Mouse (Mus musculus) forebrain, embryonic 14.5 days (tissue): Measurements from ENCODE around the gene Pigq. TPM values are rescaled to one million over a fixed set of nuclear protein-coding genes. Genes with fewer than 3 reads are reported as not detected.

Experiments
- ATAC-seq: fragments of 200-750 bp; cut with Nextera tagmentation; 2 replicates; pipeline ENCODE4 v1.8.0; 2017; ENCODE audit warnings: mild to moderate bottlenecking, moderate library complexity
- DNase-seq: peaks from one replicate; pipeline ENCODE4 v3.0.0-alpha.2; 2015; ENCODE audit warnings: low spot score
- H3K27ac ChIP-seq: fragments of 300-500 bp; sonication (generic); 2 replicates; pipeline ENCODE4 v1.5.1; 2014; ENCODE audit warnings: low read depth, mild to moderate bottlenecking, control low read depth, low read length, moderate library complexity
- H3K27me3 ChIP-seq: fragments of 300-500 bp; sonication (generic); replicated peaks from 2 replicates; pipeline ENCODE4 v1.6.1; 2014; ENCODE audit warnings: low read length, control low read depth, mixed read lengths; ENCODE audit not compliant: control insufficient read depth, insufficient read depth
- H3K36me3 ChIP-seq: fragments of 300-500 bp; sonication (generic); 2 replicates; pipeline ENCODE4 v1.6.1; 2014; ENCODE audit warnings: low read length, control low read depth; ENCODE audit not compliant: control insufficient read depth, insufficient read depth
- H3K4me1 ChIP-seq: fragments of 300-500 bp; sonication (generic); 2 replicates; pipeline ENCODE4 v1.6.1; 2014; ENCODE audit warnings: antibody characterized with exemption, low read length, control low read depth; ENCODE audit not compliant: control insufficient read depth, insufficient read depth
- H3K4me2 ChIP-seq: fragments of 300-500 bp; sonication (generic); 2 replicates; pipeline ENCODE4 v1.6.1; 2014; ENCODE audit warnings: mild to moderate bottlenecking, control low read depth, low read length
- H3K4me3 ChIP-seq: fragments of 300-500 bp; sonication (generic); 2 replicates; pipeline ENCODE4 v1.5.1; 2014; ENCODE audit warnings: low read depth, low read length, control low read depth
- H3K9ac ChIP-seq: fragments of 300-500 bp; sonication (generic); 2 replicates; pipeline ENCODE4 v1.6.1; 2014; ENCODE audit warnings: mild to moderate bottlenecking, low read length, control low read depth, moderate library complexity
- H3K9me3 ChIP-seq: fragments of 300-500 bp; sonication (generic); replicated peaks from 2 replicates; pipeline ENCODE4 v1.6.1; 2016; ENCODE audit warnings: low read length, control low read depth, mixed read lengths; ENCODE audit not compliant: control insufficient read depth
- WGBS: fragments of 180-500 bp; shearing (Covaris S2); extraction: QIAGEN DNeasy Blood & Tissue Kit; methylation state at CpG from one replicate; pipeline ENCODE4 v1.1.7; 2014; 5-methylcytosine and 5-hydroxymethylcytosine counted together
- polyA plus RNA-seq: library from polyadenylated mRNA; unstranded; fragments of >200 nt; fragmentation: Nextera tagmentation; extraction: Ambion mirVana; gene quantifications from 2 replicates; pipeline ENCODE4 v1.2.1, GENCODE M21; 2014

Gene Pigq
- polyA plus RNA-seq, 1 experiment from 2014 or later = 49.5 TPM

DNA sequence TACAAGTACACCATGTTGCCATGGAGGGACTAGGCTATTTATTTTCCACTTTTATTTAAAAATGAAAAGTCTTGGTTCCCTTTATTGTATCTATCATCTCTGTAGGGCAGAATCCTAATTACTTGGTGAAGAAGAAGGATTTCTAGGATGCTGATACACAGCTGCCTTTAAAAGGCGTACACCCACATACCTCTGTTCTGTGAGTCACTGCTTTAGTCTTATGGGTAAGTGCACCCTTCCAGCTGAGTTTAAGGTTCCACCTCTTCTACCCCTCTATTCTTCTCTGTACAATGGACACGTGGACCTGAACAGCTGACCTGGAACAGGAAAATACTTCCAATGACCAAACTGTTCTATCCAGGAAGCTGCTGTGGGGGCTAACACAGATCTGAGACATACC lies 37.1 kb downstream of the Pigq start:
- Histone ChIP-seq H3K27me3 (no peaks in the 10 kb centered on the region), H3K9ac (no peak overlapping the region), H3K36me3 (0 out of 2 replicates have a peak, but pooled peaks cover 5% of the 10 kb centered on the region), H3K27ac (no peak overlapping the region), H3K4me1 (no peaks in the 10 kb centered on the region), H3K9me3 (no peaks in the 10 kb centered on the region), H3K4me2 (no peak overlapping the region), H3K4me3 (no peak overlapping the region)
- WGBS = 92% methylated on average over 2 of the region's 2 CpGs
- ATAC-seq (no peak), DNase-seq (no peak)

GRCm38 (mm10) chr17:25903061-25903460 lies 41.7 kb downstream of the Pigq start:
- WGBS = 86% methylated on average over 3 of the region's 3 CpGs
- Histone ChIP-seq H3K36me3 (0 out of 2 replicates have a peak, but pooled peaks cover 5% of the 10 kb centered on the region), H3K9ac (no peak overlapping the region), H3K4me1 (no peaks in the 10 kb centered on the region), H3K27ac (no peak overlapping the region), H3K4me3 (no peak overlapping the region), H3K9me3 (no peaks in the 10 kb centered on the region), H3K4me2 (no peak overlapping the region), H3K27me3 (no peaks in the 10 kb centered on the region)
- no peak for DNase-seq
- no peak for ATAC-seq

DNA sequence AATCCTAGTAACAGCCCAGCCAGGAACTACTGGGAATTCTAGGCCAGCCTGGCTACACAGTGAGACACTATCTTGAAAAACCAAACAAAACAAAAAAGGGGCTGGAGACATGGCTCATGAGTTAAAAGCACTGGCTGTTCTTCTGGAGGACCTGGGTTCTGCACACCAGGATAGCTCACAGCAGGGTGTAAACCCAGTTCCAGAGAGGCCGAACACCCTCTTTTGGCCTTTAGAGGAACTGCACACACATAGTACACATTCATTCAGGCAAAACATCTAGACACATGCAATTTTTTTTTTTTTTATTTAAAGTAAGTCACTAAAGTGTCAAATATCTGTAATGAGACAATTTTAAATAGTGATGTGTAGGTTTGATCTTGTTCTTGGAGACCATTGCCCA lies 44.5 kb downstream of the Pigq start:
- no peaks in the 10 kb centered on the region for H3K9me3 ChIP-seq
- no peak overlapping the region for H3K27ac ChIP-seq
- H3K4me1 ChIP-seq = no peaks in the 10 kb centered on the region
- DNase-seq (no peak), ATAC-seq (no peak)
- WGBS = 80% methylated on average over 1 of the region's 1 CpGs
- H3K9ac ChIP-seq = no peak overlapping the region
- H3K27me3 ChIP-seq = no peaks in the 10 kb centered on the region
- H3K36me3 ChIP-seq = no peaks in the 10 kb centered on the region
- no peak overlapping the region for H3K4me2 ChIP-seq
- no peak overlapping the region for H3K4me3 ChIP-seq

- ATAC-seq (no peak), DNase-seq (no peak)
- no peak overlapping the region for H3K4me3 ChIP-seq
- WGBS = 69% methylated on average over 12 of the region's 12 CpGs
- H3K9ac ChIP-seq = no peak overlapping the region
- no peaks in the 10 kb centered on the region for H3K4me1 ChIP-seq
- no peaks in the 10 kb centered on the region for H3K9me3 ChIP-seq
- no peak overlapping the region for H3K4me2 ChIP-seq
- H3K36me3 ChIP-seq = no peaks in the 10 kb centered on the region
- no peak overlapping the region for H3K27ac ChIP-seq
- no peaks in the 10 kb centered on the region for H3K27me3 ChIP-seq
Measured at GRCm38 (mm10) chr17:25895891-25896290, 48.8 kb downstream of the Pigq start.

DNA sequence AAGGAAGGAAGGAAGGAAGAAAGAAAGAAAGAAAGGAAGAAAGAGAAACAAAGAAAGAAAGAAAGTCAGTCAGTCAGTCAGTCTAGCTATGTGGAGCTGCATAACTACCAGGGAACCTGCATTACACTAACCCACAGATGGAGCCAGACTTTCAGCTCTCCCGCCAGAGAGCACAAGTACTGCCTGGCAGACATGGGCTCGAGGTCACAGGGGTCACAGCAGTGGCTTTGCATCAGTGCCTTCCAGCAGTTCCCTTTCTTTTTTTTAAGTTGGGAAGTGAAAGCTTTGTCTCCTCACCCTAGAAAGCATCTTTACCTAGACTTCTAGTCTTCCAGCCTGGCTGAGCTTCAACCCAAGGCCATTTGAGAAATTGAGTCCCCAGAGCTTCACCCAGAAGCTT lies 49.3 kb downstream of the Pigq start:
- no peak overlapping the region for H3K27ac ChIP-seq
- ATAC-seq (no peak), DNase-seq (no peak)
- 35% methylated on average over 2 of the region's 2 CpGs for WGBS
- no peak overlapping the region for H3K9ac ChIP-seq
- H3K4me1 ChIP-seq = no peaks in the 10 kb centered on the region
- no peaks in the 10 kb centered on the region for H3K27me3 ChIP-seq
- no peak overlapping the region for H3K4me3 ChIP-seq
- no peak overlapping the region for H3K4me2 ChIP-seq
- peaks cover 5% of the 10 kb centered on the region; the same call in 1 of the 2 replicates for H3K36me3 ChIP-seq
- no peaks in the 10 kb centered on the region for H3K9me3 ChIP-seq

- H3K27ac ChIP-seq = peak overlapping the region; percentile 35; the same call in 1 of the 2 replicates
- peak overlapping the region; percentile 7; the same call in 1 of the 2 replicates for H3K9ac ChIP-seq
- 34% methylated on average over 2 of the region's 2 CpGs for WGBS
- DNase-seq (peak; percentile 86), ATAC-seq (peak; percentile 72)
- H3K27me3 ChIP-seq = no peaks in the 10 kb centered on the region
- no peak overlapping the region for H3K4me3 ChIP-seq
- no peak overlapping the region for H3K4me2 ChIP-seq
- H3K4me1 ChIP-seq = no peaks in the 10 kb centered on the region
- H3K36me3 ChIP-seq = peaks cover 15% of the 10 kb centered on the region
- no peaks in the 10 kb centered on the region for H3K9me3 ChIP-seq
Measured at GRCm38 (mm10) chr17:25893975-25894617, 50.6 kb downstream of the Pigq start.

- Histone ChIP-seq H3K4me2 (no peak overlapping the region), H3K9ac (no peak overlapping the region), H3K9me3 (no peaks in the 10 kb centered on the region), H3K36me3 (peaks cover 34% of the 10 kb centered on the region), H3K4me3 (no peak overlapping the region), H3K4me1 (no peaks in the 10 kb centered on the region), H3K27me3 (no peaks in the 10 kb centered on the region), H3K27ac (no peak overlapping the region; the same call in 1 of the 2 replicates)
- no peak for ATAC-seq
- 85% methylated on average over 3 of the region's 3 CpGs for WGBS
- DNase-seq = no peak
Measured at GRCm38 (mm10) chr17:25888837-25889236, 55.9 kb downstream of the Pigq start.

- DNase-seq (no peak), ATAC-seq (no peak)
- 85% methylated on average over 10 of the region's 10 CpGs for WGBS
- H3K27ac ChIP-seq = no peak overlapping the region
- H3K4me2 ChIP-seq = no peak overlapping the region
- H3K9ac ChIP-seq = no peak overlapping the region
- H3K4me1 ChIP-seq = no peaks in the 10 kb centered on the region
- no peak overlapping the region for H3K4me3 ChIP-seq
- no peaks in the 10 kb centered on the region for H3K27me3 ChIP-seq
- no peaks in the 10 kb centered on the region for H3K9me3 ChIP-seq
- H3K36me3 ChIP-seq = peaks cover 48% of the 10 kb centered on the region
Measured at GRCm38 (mm10) chr17:25887467-25887866, 57.3 kb downstream of the Pigq start.

DNA sequence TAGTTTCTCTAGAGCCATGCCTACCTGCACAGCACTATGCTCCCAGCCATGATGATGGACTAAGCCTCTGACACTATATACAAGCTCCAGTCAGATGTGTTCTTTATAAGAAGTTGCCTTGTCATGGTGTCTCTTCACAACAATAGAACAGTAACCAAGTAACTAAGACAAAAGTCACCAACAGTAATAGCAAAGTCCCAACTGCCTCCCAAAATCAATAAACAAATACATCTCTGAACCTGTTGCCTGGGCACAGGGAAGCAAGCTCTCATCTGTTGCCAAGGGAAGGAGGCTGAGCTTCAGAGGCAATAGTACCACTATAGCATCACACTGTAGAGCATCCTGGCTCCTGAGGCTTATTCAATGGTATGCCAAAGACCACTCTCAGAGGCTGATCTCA lies 57.9 kb downstream of the Pigq start:
- H3K9me3 ChIP-seq = no peaks in the 10 kb centered on the region
- no peak overlapping the region for H3K9ac ChIP-seq
- no peak overlapping the region for H3K4me3 ChIP-seq
- peaks cover 54% of the 10 kb centered on the region for H3K36me3 ChIP-seq
- no peak overlapping the region for H3K4me2 ChIP-seq
- H3K4me1 ChIP-seq = no peaks in the 10 kb centered on the region
- H3K27me3 ChIP-seq = no peaks in the 10 kb centered on the region
- DNase-seq (no peak), ATAC-seq (no peak)
- no peak overlapping the region for H3K27ac ChIP-seq
